Mouse (Mus musculus): Measurements from ENCODE around the gene Slc12a5. TPM values are rescaled to one million over a fixed set of nuclear protein-coding genes. Genes with fewer than 3 reads are reported as not detected.
A peak's percentile ranks its signal among the peaks of the same experiment; 100 is the strongest.

The Slc12a5 gene
- total RNA-seq, 2 experiments from 2014 or later: 0.54 to 0.93 TPM

DNA sequence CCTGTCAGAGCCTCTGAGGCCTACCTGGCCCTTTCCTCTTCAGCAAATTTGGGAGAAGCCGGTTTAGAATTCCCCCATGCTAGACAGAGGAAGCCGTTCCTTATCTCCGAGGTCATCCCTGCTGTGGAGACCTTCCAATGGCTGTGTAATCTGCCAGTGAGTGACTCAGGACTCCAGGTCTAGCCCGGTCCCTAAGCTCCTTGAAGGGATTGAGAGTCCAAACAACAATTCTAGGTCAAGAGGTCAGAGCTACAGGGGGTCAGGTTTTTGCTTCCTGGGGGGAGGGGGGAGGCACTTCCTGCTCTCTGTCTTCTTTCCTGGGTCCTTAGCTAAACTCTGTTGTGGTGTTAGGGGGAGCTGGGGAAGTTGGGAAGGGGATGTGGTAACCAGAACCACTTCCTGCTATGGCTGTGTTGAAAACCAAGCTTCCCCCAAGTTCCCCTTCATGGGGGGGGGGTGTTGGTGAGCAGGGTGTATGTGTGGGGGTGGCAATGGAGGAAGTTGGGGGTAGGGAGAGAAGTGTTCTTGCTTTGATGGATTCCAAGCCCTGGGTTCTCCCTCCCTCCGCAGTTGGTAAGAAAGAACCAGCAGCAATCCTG is 17.8 kb upstream of the Slc12a5 start:
- no peak for DNase-seq (ENCODE audit: low spot score in 2 of 2)

DNA sequence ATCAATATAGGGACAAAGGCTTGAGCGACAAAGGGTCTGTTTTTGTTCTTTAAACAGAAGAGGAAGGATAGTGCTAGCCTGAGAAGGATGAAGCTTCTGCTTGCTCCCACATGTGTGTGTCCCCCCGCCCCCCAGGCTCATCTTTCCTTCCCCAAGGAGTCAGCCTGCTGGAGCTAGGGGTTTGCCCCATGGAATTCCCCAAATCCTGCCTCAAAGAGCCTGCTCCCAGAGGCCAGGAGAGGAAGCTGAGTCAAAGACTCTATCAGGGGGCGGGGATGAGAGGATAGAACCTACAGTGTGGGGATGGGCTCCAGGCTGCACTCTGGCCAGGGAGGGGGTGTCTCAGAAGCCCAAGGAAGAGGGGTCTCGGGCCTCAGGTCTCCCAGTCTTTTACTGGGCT is 13.1 kb upstream of the Slc12a5 start:
- DNase-seq (ENCODE audit: low spot score in 2 of 2): no peak

DNA sequence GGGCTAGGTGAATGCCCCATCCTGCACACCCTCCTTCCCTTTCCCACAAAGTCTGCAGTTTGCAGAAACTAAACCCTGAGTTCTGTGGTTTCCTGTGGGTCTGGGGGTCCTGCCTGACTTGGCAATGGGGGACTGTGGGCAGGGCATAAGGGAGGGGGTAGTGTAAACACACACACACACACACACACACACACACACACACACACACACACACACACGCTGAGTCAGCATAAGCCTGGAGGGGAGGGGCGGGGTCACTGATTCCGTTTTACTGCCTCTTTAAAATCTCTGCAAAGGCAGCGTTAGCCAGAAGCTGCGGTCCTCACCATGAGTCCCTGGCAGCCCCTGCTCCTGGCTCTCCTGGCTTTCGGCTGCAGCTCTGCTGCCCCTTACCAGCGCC is 12.7 kb upstream of the Slc12a5 start:
- no peak for DNase-seq (ENCODE audit: low spot score in 2 of 2)

DNA sequence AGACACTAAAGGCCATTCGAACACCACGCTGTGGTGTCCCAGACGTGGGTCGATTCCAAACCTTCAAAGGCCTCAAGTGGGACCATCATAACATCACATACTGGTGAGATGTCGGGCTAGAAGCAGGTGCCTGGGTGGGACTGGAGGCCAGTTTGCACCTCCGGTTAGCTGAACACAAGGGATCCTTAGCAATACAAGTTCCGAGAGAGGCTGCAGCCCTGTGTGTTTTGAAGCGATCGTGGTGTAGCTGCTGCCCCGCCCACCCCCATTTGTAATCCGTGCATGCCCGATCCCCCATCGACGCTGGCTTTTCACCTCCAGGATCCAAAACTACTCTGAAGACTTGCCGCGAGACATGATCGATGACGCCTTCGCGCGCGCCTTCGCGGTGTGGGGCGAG is 11.6 kb upstream of the Slc12a5 start:
- DNase-seq (ENCODE audit: low spot score in 2 of 2): no peak

DNA sequence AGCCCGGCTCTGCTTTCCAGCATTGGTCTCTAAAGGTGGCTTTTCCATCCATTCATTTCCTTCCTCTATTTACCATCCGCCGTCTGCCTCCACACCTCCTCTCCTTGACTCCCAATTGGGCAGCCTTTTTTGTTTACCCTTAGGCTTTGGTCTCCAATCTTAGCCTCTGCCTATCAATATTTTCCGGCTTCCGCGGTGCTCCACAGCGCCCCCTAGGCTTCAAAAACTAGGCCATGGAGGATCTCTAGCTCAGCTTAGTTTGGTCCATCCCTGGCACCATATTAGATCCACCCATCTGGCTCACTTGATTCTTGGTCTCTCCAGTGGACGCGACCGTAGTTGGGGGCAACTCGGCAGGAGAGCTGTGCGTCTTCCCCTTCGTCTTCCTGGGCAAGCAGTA is 10.1 kb upstream of the Slc12a5 start:
- no peak for DNase-seq (ENCODE audit: low spot score in 2 of 2)

DNA sequence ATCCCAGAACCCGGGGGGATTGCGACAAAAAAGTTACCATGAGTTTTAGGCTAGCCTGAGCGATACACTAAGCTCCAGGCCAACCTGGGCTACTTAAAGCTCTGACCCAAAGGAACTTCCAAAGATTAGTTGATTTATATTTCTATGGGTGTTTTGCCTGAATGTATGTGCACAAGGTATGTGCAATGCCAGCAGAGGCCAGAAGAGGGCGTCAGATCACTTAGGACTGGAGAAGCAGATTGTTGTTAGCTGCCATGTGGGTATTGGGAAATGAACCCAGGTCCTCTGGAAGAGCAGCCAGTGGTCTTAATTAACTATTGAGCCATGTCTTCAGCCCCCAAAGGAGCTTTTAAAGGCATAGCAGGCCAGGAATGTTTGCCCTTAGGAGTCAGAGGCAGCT is 8.9 kb upstream of the Slc12a5 start:
- no peak for DNase-seq (ENCODE audit: low spot score in 2 of 2)

- DNase-seq (ENCODE audit: low spot score in 2 of 2): no peak
These were observed 8.2 kb upstream of the Slc12a5 start for GRCm38 (mm10) chr2:164952448-164952847.

- peak; percentile 69 to 79 for DNase-seq (ENCODE audit: low spot score in 2 of 2)
These were observed 7.4 kb upstream of the Slc12a5 start for GRCm38 (mm10) chr2:164953224-164953623.

GRCm38 (mm10) chr2:164955725-164956124 is 4.9 kb upstream of the Slc12a5 start:
- DNase-seq (ENCODE audit: low spot score in 2 of 2): no peak

DNA sequence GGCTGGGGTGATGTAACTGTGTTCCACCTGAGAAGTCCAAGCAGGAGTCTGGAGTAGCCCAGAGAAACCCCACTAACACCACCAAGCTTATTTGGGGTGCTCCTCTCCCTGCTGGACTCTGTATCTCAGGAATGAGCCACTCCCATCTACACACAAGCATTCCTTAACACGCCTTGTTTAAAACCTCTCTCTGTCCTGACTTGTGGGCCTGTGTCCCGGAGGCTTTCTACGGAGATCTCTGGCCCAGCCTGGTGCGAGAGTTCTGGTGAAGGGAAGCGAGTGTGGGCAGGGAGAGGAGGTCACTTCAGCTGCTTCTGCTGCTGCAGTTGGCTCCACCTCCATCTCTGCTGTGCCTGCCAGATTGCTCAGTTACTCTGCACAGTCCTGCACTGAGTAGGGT is 4.4 kb upstream of the Slc12a5 start:
- DNase-seq (ENCODE audit: low spot score in 2 of 2): no peak

GRCm38 (mm10) chr2:164957548-164958315 is 2.9 kb upstream of the Slc12a5 start:
- no peak for DNase-seq (ENCODE audit: low spot score in 2 of 2)

DNA sequence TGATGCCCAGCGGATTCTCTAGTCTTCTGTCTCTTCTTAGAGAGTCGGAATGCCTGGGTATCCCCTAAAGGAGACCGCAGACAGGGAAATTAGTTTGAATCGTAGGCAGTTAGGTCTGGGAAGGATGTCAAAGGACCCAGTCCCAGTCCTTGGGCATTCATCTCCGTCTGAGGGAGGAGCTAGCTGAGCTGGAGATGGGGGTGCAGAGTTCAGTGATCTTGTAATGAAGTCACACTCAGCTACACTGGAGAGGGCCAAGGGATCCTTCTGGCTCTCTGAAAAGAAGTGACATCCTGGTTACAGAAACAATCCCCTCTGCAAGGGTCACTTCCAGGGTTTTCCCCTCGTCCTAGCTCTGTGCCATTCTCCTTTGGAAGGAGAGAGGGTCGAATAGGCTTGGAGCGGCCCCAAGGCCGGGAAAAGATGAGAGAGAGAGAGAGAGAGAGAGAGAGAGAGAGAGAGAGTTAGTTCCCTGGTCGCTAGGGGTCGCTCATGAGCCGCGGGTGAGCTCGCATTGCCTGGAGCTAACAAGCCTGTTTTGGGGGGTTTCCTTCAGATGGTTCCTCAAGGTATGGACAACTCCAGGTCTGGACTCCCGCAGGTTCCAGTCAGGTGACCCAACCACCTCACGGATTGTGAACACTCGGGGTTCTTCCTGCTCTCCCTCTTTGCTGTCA is 1.0 kb downstream of the Slc12a5 start:
- peak in 1 of 2 experiments; percentile 49 for DNase-seq (ENCODE audit: low spot score in 2 of 2)

- DNase-seq (ENCODE audit: low spot score in 2 of 2): no peak
These were observed 1.6 kb downstream of the Slc12a5 start for GRCm38 (mm10) chr2:164962183-164962580.

DNA sequence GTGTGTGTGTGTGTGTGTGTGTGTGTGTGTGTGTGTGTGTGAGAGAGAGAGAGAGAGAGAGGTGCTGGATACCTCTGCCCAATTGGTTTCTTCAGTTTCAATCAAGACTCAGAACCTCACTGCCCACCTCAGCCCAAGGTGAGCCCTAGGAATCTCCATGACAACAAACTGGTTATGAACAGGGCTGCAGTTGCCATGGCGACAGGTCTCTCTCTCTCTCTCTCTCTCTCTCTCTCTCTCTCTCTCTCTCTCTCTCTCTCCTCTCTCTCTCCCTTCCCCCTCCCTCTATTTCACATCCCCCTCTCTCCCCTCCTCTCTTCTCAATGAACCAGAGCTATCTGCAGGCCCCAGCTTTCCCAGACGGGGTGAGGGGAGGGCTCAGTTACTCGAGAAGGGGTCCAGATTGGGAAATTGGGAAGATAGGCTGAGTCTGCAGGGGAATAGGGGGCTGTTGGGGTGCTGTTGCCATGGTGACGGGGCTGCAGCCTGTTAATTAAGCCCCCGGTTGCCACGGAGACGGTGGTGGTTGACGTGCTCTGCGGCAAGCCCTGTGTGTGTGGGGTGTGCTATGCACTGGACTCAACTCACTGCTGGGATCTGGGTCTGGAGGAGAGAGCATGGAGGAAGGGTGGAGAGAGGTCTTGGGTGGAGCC is 3.8 kb downstream of the Slc12a5 start:
- no peak for DNase-seq (ENCODE audit: low spot score in 2 of 2)

- no peak for DNase-seq (ENCODE audit: low spot score in 2 of 2)
These were observed 4.4 kb downstream of the Slc12a5 start for GRCm38 (mm10) chr2:164964981-164965380.

GRCm38 (mm10) chr2:164966381-164966780 is 5.8 kb downstream of the Slc12a5 start:
- no peak for DNase-seq (ENCODE audit: low spot score in 2 of 2)

GRCm38 (mm10) chr2:164967193-164967592 is 6.6 kb downstream of the Slc12a5 start:
- no peak for DNase-seq (ENCODE audit: low spot score in 2 of 2)

GRCm38 (mm10) chr2:164967761-164968440 is 7.3 kb downstream of the Slc12a5 start:
- no peak for DNase-seq (ENCODE audit: low spot score in 2 of 2)

- peak; percentile 59 to 78 for DNase-seq (ENCODE audit: low spot score in 2 of 2)
These were observed 7.8 kb downstream of the Slc12a5 start for GRCm38 (mm10) chr2:164968451-164968851.

DNA sequence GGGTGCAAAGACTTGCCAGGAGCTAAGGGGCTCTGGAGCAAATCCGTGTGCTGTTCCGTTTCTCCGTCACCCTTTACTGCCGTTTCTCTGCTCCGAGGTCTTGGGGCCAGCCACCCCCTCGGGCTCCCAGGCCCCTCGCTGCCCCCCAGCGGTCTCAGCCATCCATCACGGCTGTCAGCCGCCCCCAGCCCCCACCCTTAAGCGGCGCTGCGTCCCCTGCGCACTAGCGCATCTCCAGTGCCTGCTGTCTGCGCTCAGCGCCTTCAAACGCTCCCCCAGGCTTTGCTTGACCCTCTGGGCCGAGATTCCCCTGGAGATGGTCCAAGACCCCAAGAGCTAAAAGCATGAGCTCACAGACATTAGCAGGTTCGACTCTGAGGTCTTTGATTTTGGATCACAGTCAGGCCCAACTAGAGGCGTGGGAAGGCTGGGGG is 8.8 kb downstream of the Slc12a5 start:
- DNase-seq (ENCODE audit: low spot score in 2 of 2): no peak

DNA sequence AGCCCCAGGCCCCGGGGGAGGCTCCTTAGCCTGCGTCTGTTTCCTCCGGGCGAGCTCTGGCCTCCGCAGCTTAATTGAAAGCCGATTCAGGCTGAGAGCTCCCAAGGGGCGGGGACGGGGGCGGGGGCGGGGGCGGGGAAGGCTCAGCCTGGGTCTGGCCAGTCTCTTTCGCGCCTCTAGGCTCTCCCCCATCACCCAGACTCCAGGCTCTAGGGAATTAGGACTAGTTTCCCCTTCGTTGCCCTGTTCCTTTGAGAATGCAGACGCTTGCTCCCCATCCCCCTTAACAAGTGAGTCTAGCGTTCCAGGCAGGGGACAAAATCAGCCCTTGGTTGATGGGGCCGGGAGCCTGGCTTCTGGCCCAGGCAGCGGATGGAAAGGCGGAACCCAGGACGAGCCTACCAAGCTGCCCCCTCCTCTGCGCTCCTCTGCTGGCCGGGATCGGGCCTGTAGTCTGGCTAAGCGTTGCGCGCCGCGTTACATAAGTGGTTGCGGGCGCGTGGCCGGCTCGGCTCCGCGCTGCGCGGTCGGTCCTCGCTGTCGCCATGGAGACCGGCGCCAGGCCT is 10.1 kb downstream of the Slc12a5 start:
- no peak for DNase-seq (ENCODE audit: low spot score in 2 of 2)
